Mouse (Mus musculus) heart, embryonic 14.5 days (tissue): Measurements from ENCODE around the gene Kirrel. TPM values are rescaled to one million over a fixed set of nuclear protein-coding genes. Genes with fewer than 3 reads are reported as not detected.

Source experiments
- ATAC-seq: fragments of 200-750 bp; cut with Nextera tagmentation; 2 replicates; pipeline ENCODE4 v1.8.0; 2017; ENCODE audit warnings: low read depth, moderate TSS enrichment; ENCODE audit not compliant: insufficient number of reproducible peaks, insufficient read depth, low FRiP score
- H3K27ac ChIP-seq, 2 experiments: fragments of 200-500 bp in 1 of 2; fragments of 300-500 bp in 1 of 2; sonication (generic) in 1 of 2; replicated peaks in 1 of 2; 2 replicates each; pipeline ENCODE4 v1.5.1; 2012 to 2014; ENCODE audit warnings: low read depth in 2 of 2, low read length in 2 of 2, control low read depth in 1 of 2, mild to moderate bottlenecking in 1 of 2, mixed read lengths in 1 of 2; ENCODE audit not compliant: control insufficient read depth in 1 of 2, insufficient read depth in 1 of 2
- H3K27me3 ChIP-seq: fragments of 300-500 bp; sonication (generic); 2 replicates; pipeline ENCODE4 v1.6.1; 2014; ENCODE audit warnings: mild to moderate bottlenecking, low read length, control low read depth; ENCODE audit not compliant: control insufficient read depth, insufficient read depth
- H3K36me3 ChIP-seq: fragments of 300-500 bp; sonication (generic); 2 replicates; pipeline ENCODE4 v1.6.1; 2014; ENCODE audit warnings: mild to moderate bottlenecking, control low read depth, low read length, mixed read lengths; ENCODE audit not compliant: control insufficient read depth, insufficient read depth
- H3K4me1 ChIP-seq, 2 experiments: fragments of 200-500 bp in 1 of 2; fragments of 300-500 bp in 1 of 2; sonication (generic) in 1 of 2; 2 replicates each; pipeline ENCODE4 v1.6.1; 2012 to 2014; ENCODE audit warnings: low read length in 2 of 2, control low read depth in 1 of 2, mixed read lengths in 1 of 2; ENCODE audit not compliant: control insufficient read depth in 2 of 2, insufficient read depth in 2 of 2
- H3K4me2 ChIP-seq: fragments of 300-500 bp; sonication (generic); 2 replicates; pipeline ENCODE4 v1.6.1; 2014; ENCODE audit warnings: mild to moderate bottlenecking, low read length
- H3K4me3 ChIP-seq, 2 experiments: fragments of 200-500 bp in 1 of 2; fragments of 300-500 bp in 1 of 2; sonication (generic) in 1 of 2; 2 replicates each; pipeline ENCODE4 v1.5.1; 2012 to 2014; ENCODE audit warnings: low read length in 2 of 2, mild to moderate bottlenecking in 2 of 2, control low read depth in 1 of 2, low read depth in 1 of 2, moderate library complexity in 1 of 2; ENCODE audit not compliant: control insufficient read depth in 1 of 2, insufficient read depth in 1 of 2
- H3K9ac ChIP-seq: fragments of 300-500 bp; sonication (generic); 2 replicates; pipeline ENCODE4 v1.6.1; 2014; ENCODE audit warnings: mild to moderate bottlenecking, low read length
- H3K9me3 ChIP-seq: fragments of 300-500 bp; sonication (generic); 2 replicates; pipeline ENCODE4 v1.6.1; 2016; ENCODE audit warnings: low read length, control low read depth; ENCODE audit not compliant: control insufficient read depth
- WGBS: fragments of 180-500 bp; shearing (Covaris S2); extraction: QIAGEN DNeasy Blood & Tissue Kit; methylation state at CpG from one replicate; pipeline ENCODE4 v1.1.7; 2014; 5-methylcytosine and 5-hydroxymethylcytosine counted together
- polyA plus RNA-seq: library from polyadenylated mRNA; unstranded; fragments of >200 nt; fragmentation: Nextera tagmentation; extraction: Ambion mirVana; gene quantifications from 2 replicates; pipeline ENCODE4 v1.2.1, GENCODE M21; 2014

Kirrel gene
- polyA plus RNA-seq, 1 experiment from 2014 or later = 7.3 TPM

- no peak for ATAC-seq
- Histone ChIP-seq H3K4me2 (peak overlapping the region; percentile 42), H3K36me3 (peaks cover 8% of the 10 kb centered on the region; the same call in 1 of the 2 replicates), H3K27ac (peak overlapping the region; percentile 98 to 99), H3K9ac (peak overlapping the region; percentile 68), H3K4me1 (peaks cover 48 to 62% of the 10 kb centered on the region in 2 experiments), H3K27me3 (no peaks in the 10 kb centered on the region), H3K4me3 (no peak overlapping the region), H3K9me3 (no peaks in the 10 kb centered on the region)
- 12% methylated on average over 8 of the region's 8 CpGs for WGBS
Observed at GRCm38 (mm10) chr3:87150056-87150688, 24.4 kb downstream of the Kirrel start.

GRCm38 (mm10) chr3:87149425-87149824 is 25.1 kb downstream of the Kirrel start:
- Histone ChIP-seq H3K4me1 (peaks cover 45 to 59% of the 10 kb centered on the region in 2 experiments), H3K9me3 (no peaks in the 10 kb centered on the region), H3K36me3 (peaks cover 8% of the 10 kb centered on the region; the same call in 1 of the 2 replicates), H3K9ac (no peak overlapping the region), H3K27ac (peak overlapping the region; percentile 34 to 99; a peak in 2 of 4 replicates), H3K4me2 (no peak overlapping the region), H3K4me3 (no peak overlapping the region), H3K27me3 (no peaks in the 10 kb centered on the region)
- no peak for ATAC-seq
- WGBS = 40% methylated on average over 10 of the region's 10 CpGs

GRCm38 (mm10) chr3:87144476-87145240 is 29.9 kb downstream of the Kirrel start:
- WGBS = 50% methylated on average over 6 of the region's 6 CpGs
- ATAC-seq = peak; percentile 23; the same call in 1 of the 2 replicates

GRCm38 (mm10) chr3:87140284-87140683 is 34.3 kb downstream of the Kirrel start:
- H3K9ac ChIP-seq = no peak overlapping the region
- H3K4me1 ChIP-seq = peaks cover 7 to 34% of the 10 kb centered on the region in 2 experiments
- H3K27ac ChIP-seq = no peak overlapping the region
- no peak for ATAC-seq
- H3K27me3 ChIP-seq = no peaks in the 10 kb centered on the region
- H3K4me3 ChIP-seq = no peak overlapping the region
- H3K4me2 ChIP-seq = no peak overlapping the region
- peaks cover 40% of the 10 kb centered on the region for H3K36me3 ChIP-seq
- 71% methylated on average over 5 of the region's 5 CpGs for WGBS
- H3K9me3 ChIP-seq = no peaks in the 10 kb centered on the region

More at GRCm38 (mm10) chr3:87144476-87145240, 29.9 kb downstream of the Kirrel start:
- H3K27me3 ChIP-seq = no peaks in the 10 kb centered on the region
- H3K4me2 ChIP-seq = no peak overlapping the region
- H3K27ac ChIP-seq = peak overlapping the region; percentile 37 to 60
- no peak overlapping the region; the same call in 1 of the 2 replicates for H3K9ac ChIP-seq
- peaks cover 21% of the 10 kb centered on the region for H3K36me3 ChIP-seq
- H3K4me1 ChIP-seq = peaks cover 12 to 36% of the 10 kb centered on the region in 2 experiments
- no peak overlapping the region for H3K4me3 ChIP-seq
- no peaks in the 10 kb centered on the region for H3K9me3 ChIP-seq

- Histone ChIP-seq H3K4me1 (peaks cover 9 to 35% of the 10 kb centered on the region in 2 experiments), H3K4me3 (no peak overlapping the region), H3K9me3 (no peaks in the 10 kb centered on the region), H3K27ac (no peak overlapping the region), H3K36me3 (peaks cover 50% of the 10 kb centered on the region), H3K27me3 (no peaks in the 10 kb centered on the region), H3K4me2 (no peak overlapping the region), H3K9ac (no peak overlapping the region)
- WGBS = 72% methylated on average over 7 of the region's 7 CpGs
- no peak for ATAC-seq
Observed at GRCm38 (mm10) chr3:87136782-87137181, 37.8 kb downstream of the Kirrel start.

GRCm38 (mm10) chr3:87134951-87135350 is 39.6 kb downstream of the Kirrel start:
- no peaks in the 10 kb centered on the region for H3K27me3 ChIP-seq
- no peak overlapping the region for H3K27ac ChIP-seq
- no peak; the same call in 1 of the 2 replicates for ATAC-seq
- no peak overlapping the region for H3K9ac ChIP-seq
- no peak overlapping the region for H3K4me3 ChIP-seq
- H3K9me3 ChIP-seq = no peaks in the 10 kb centered on the region
- peaks cover 16 to 35% of the 10 kb centered on the region in 2 experiments for H3K4me1 ChIP-seq
- peaks cover 40% of the 10 kb centered on the region for H3K36me3 ChIP-seq
- no peak overlapping the region for H3K4me2 ChIP-seq

- Histone ChIP-seq H3K4me3 (no peak overlapping the region), H3K27ac (peak overlapping the region; percentile 19 to 41; a peak in 3 of 4 replicates), H3K36me3 (peaks cover 21% of the 10 kb centered on the region), H3K27me3 (no peaks in the 10 kb centered on the region), H3K9me3 (no peaks in the 10 kb centered on the region), H3K4me2 (no peak overlapping the region), H3K9ac (no peak overlapping the region), H3K4me1 (peaks cover 16 to 31% of the 10 kb centered on the region in 2 experiments)
- 40% methylated on average over 11 of the region's 11 CpGs for WGBS
- ATAC-seq = no peak
Observed at GRCm38 (mm10) chr3:87131694-87132347, 42.7 kb downstream of the Kirrel start.
